ENCODE assay signal across 16 mouse cellular contexts in the genomic region with DNA sequence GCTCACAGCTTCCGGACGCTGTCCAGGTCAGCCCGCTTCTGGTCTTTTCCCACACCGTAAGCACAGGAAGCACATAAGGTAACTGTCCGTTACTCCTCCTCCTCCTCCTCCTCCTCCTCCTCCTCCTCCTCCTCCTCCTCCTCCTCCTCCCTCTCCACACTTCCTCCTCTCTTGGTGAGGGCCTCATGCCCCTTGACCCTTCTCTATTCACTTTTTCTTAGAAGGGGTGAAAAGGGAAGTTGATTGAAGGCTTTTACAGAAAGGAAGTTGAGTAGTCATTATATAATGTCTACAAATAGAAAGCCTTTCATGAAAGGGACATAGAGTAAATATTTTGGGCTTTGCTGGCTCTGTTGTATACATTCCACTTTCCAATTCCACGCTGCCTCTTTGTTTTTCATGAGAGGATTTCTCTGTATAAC.
DNase-seq lines count a peak whose midpoint lies in the region; ATAC-seq and TF ChIP-seq lines count a peak whose summit lies in the region.
"Had no signal": no experiment of that assay in that cellular context is flagged by ENCODE, and none has a peak within 500 bp of the region (broad histone marks: within the 10 kb centered on the region; RNA-seq: fewer than 3 reads in every experiment).

No protein-coding gene starts in this region.

- no peak overlapping the region for H3K9ac ChIP-seq in heart, adult 2 months (ENCODE audit: low read depth, low read length)
- no peak overlapping the region for H3K9ac ChIP-seq in heart, embryonic 12.5 days
- H3K9ac ChIP-seq in lung, embryonic 14.5 days = no peak overlapping the region

- H3K4me1 ChIP-seq in heart, adult 2 months (ENCODE audit: control insufficient read depth, insufficient read depth, low read length) = peaks cover 5% of the 10 kb centered on the region; the same call in 1 of the 2 replicates
- H3K4me1 ChIP-seq in heart, embryonic 12.5 days (replicated peaks) = peaks cover 31% of the 10 kb centered on the region
- H3K4me1 ChIP-seq in lung, embryonic 14.5 days (ENCODE audit: insufficient read depth) = peaks cover 4% of the 10 kb centered on the region; the same call in 1 of the 2 replicates

- no peaks in the 10 kb centered on the region; the same call in 1 of the 2 replicates for H3K36me3 ChIP-seq in heart, adult 2 months (ENCODE audit: control insufficient read depth, insufficient read depth, low read length)
- 0 out of 2 replicates have a peak, but pooled peaks cover 3% of the 10 kb centered on the region for H3K36me3 ChIP-seq in heart, embryonic 12.5 days
- H3K36me3 ChIP-seq in lung, embryonic 14.5 days (ENCODE audit: insufficient read depth) = no peaks in the 10 kb centered on the region

- H3K4me3 ChIP-seq in heart, adult 2 months = no peak overlapping the region
- no peak overlapping the region for H3K4me3 ChIP-seq in heart, embryonic 12.5 days
- H3K4me3 ChIP-seq in lung, embryonic 14.5 days (ENCODE audit: low read depth, low read length) = no peak overlapping the region

- ATAC-seq in heart, embryonic 12.5 days (ENCODE audit: insufficient number of reproducible peaks, low FRiP score) = no peak; the same call in 1 of the 2 replicates
- ATAC-seq in lung, embryonic 14.5 days (ENCODE audit: insufficient read depth) = peak; percentile 43; the same call in 1 of the 2 replicates
- ATAC-seq in common myeloid progenitor, adult 5-6 weeks (replicated peaks; ENCODE audit: low read depth, poor library complexity, severe bottlenecking) = peak; percentile 75
- ATAC-seq in megakaryocyte progenitor cell, adult 5-6 weeks (replicated peaks; ENCODE audit: poor library complexity) = peak; percentile 76
- ATAC-seq in erythroid progenitor cell, adult 5-6 weeks (replicated peaks; ENCODE audit: low FRiP score, poor library complexity, severe bottlenecking) = no peak
- ATAC-seq: activated CD4-positive, CD25-positive, alpha-beta regulatory T cell, adult 4 months; forebrain, embryonic 16.5 days had no signal

- no peaks in the 10 kb centered on the region for H3K27me3 ChIP-seq in heart, adult 2 months (ENCODE audit: control insufficient read depth, insufficient read depth, low read length)
- no peaks in the 10 kb centered on the region for H3K27me3 ChIP-seq in heart, embryonic 12.5 days (replicated peaks)
- no peaks in the 10 kb centered on the region for H3K27me3 ChIP-seq in lung, embryonic 14.5 days (ENCODE audit: insufficient read depth, low read length)

- DNase-seq in heart, adult 2 months = no peak
- DNase-seq in lung, embryonic 14.5 days = peak; percentile 68
- no peak for DNase-seq in lung, postnatal 14 days
- DNase-seq in frontal cortex, postnatal 25 days (ENCODE audit: low spot score in 2 of 2) = no peak
- DNase-seq: gastrocnemius, postnatal 36 days; heart, postnatal 36 days; kidney, postnatal 14 days; left cerebral cortex, postnatal 4 days; right cerebral cortex, adult 18-20 months; thymus, adult 18-20 months had no signal

- H3K9me3 ChIP-seq in heart, embryonic 12.5 days (replicated peaks) = no peaks in the 10 kb centered on the region
- no peaks in the 10 kb centered on the region for H3K9me3 ChIP-seq in lung, embryonic 14.5 days (ENCODE audit: low read depth, low read length)

- TF ChIP-seq EP300 in heart, adult 2 months (IDR thresholded peaks at IDR 0.05; ENCODE audit: insufficient read depth, low read depth, low read length) = no peak

- intact Hi-C loops in heart, adult 2 months (cut with DNase I) = loop anchor here (5.0 kb wide), 1 partner anchor 278 kb away; no protein-coding TSS in a partner anchor

- H3K27ac ChIP-seq in heart, adult 2 months = peak overlapping the region; percentile 36; the same call in 1 of the 2 replicates
- no peak overlapping the region for H3K27ac ChIP-seq in heart, embryonic 12.5 days (ENCODE audit: poor library complexity, severe bottlenecking)
- H3K27ac ChIP-seq in lung, embryonic 14.5 days (ENCODE audit: low read depth) = no peak overlapping the region

- TF ChIP-seq POLR2A in heart, adult 2 months (IDR thresholded peaks at IDR 0.05; ENCODE audit: insufficient read depth, low read depth, low read length) = no peak

- 44% methylated on average over 6 of the region's 6 CpGs for WGBS in heart, adult 2 months
- WGBS in heart, embryonic 12.5 days = 58% methylated on average over 6 of the region's 6 CpGs
- 37% methylated on average over 6 of the region's 6 CpGs for WGBS in lung, embryonic 14.5 days

- H3K79me2 ChIP-seq in heart, adult 2 months (replicated peaks; ENCODE audit: control insufficient read depth, insufficient read depth, low read length) = 0 out of 2 replicates have a peak, but pooled peaks cover 2% of the 10 kb centered on the region

- no peak overlapping the region for H3K4me2 ChIP-seq in heart, embryonic 12.5 days
- H3K4me2 ChIP-seq in lung, embryonic 14.5 days = no peak overlapping the region

- TF ChIP-seq CTCF in heart, adult 2 months (IDR thresholded peaks at IDR 0.05) = no peak
- TF ChIP-seq CTCF in lung, embryonic 14.5 days (IDR thresholded peaks at IDR 0.05; ENCODE audit: low read depth) = no peak

Comparison
In these comparisons a context has a peak if more than half of its experiments do, and no peak if none do; other contexts are left out.
1. ATAC-seq: peak in lung, embryonic 14.5 days (single experiment), common myeloid progenitor, adult 5-6 weeks (single experiment) and megakaryocyte progenitor cell, adult 5-6 weeks (single experiment); none in heart, embryonic 12.5 days (single experiment) and erythroid progenitor cell, adult 5-6 weeks (single experiment).